Mouse (Mus musculus) liver, embryonic 13.5 days (tissue): Measurements from ENCODE around the gene Cox15. TPM values are rescaled to one million over a fixed set of nuclear protein-coding genes. Genes with fewer than 3 reads are reported as not detected.

Experiments
- polyA plus RNA-seq: library from polyadenylated mRNA; unstranded; fragments of >200 nt; fragmentation: Nextera tagmentation; extraction: Ambion mirVana; gene quantifications from 2 replicates; pipeline ENCODE4 v1.2.1, GENCODE M21; 2015

The Cox15 gene
- polyA plus RNA-seq, 1 experiment from 2014 or later = 7.0 TPM

Other genes starting within 250 kb of the Cox15 start
- gene Got1, start 228.4 kb downstream of the Cox15 start, polyA plus RNA-seq = 22.0 and 24.0 TPM in 2 replicates
- 0.21 and 0.23 TPM in 2 replicates for gene Nkx2-3, start 140.7 kb downstream of the Cox15 start, polyA plus RNA-seq
- gene Slc25a28, start 78.1 kb downstream of the Cox15 start, polyA plus RNA-seq = 6.3 and 6.8 TPM in 2 replicates
- 3.0 and 3.2 TPM in 2 replicates for gene Entpd7, start 63.3 kb downstream of the Cox15 start, polyA plus RNA-seq
- gene Cutc, start within 50 bp of the Cox15 start, polyA plus RNA-seq = 14.7 and 14.8 TPM in 2 replicates
- 8.5 and 8.9 TPM in 2 replicates for gene Abcc2, start 29.2 kb upstream of the Cox15 start, polyA plus RNA-seq
- 2.2 and 2.7 TPM in 2 replicates for gene Dnmbp, start 187.2 kb upstream of the Cox15 start, polyA plus RNA-seq
- gene Cpn1, start 233.6 kb upstream of the Cox15 start, polyA plus RNA-seq = 46.1 and 57.6 TPM in 2 replicates